In the genomic region with DNA sequence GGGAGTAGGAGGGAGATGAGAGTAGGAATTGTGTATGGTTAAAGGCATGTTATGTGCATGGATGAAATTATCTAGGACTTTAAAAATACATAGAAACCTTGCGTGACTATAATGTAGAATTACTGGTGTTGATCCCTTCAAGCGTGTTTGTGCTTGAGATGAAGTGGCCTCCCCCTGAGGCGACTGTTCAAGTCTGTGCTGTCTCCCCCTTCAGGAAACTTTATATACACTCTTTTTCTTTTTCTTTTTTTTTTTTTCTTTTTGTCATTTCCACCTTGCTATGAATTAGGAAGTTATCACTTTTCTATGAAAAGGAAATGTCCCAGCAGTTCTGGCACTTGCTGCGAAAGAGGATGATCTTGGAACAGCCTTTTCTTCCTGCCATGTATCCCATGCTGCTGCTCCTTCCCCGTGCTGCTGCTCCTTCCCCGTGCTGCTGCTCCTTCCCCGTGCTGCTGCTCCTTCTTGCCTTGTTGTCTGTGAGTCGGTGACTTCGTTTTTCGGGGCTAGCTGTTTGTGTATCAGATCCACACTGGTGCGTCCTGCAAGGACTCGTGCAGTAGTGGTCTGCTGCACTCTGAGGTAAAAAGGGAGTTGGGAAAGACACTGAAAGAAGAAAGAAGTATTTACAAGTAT, we compare ENCODE assay signal across 12 mouse cellular contexts. TPM values are rescaled to one million over a fixed set of nuclear protein-coding genes. Genes with fewer than 3 reads are reported as not detected.
DNase-seq lines count a peak whose midpoint lies in the region; ATAC-seq lines count a peak whose summit lies in the region.
"Had no signal": no experiment of that assay in that cellular context is flagged by ENCODE, and none has a peak within 500 bp of the region (broad histone marks: within the 10 kb centered on the region; RNA-seq: fewer than 3 reads in every experiment).

No protein-coding gene starts in this region.

- peak; percentile 33 for DNase-seq in adrenal gland, postnatal 14 days
- no peak for DNase-seq in adrenal gland, adult 18-20 months (ENCODE audit: low spot score in 2 of 2)
- DNase-seq in kidney, postnatal 4 days, result no peak
- DNase-seq in midbrain, embryonic 11.5 days (ENCODE audit: low spot score, missing footprints), result peak; percentile 31
- DNase-seq: cerebellum, adult 8-10 months; layer of hippocampus, postnatal 36 days had no signal

- H3K4me2 ChIP-seq in kidney, embryonic 14.5 days (replicated peaks; ENCODE audit: low read depth, low read length), result no peak overlapping the region
- H3K4me2 ChIP-seq in midbrain, embryonic 11.5 days, result no peak overlapping the region
- no peak overlapping the region for H3K4me2 ChIP-seq in midbrain, embryonic 13.5 days (replicated peaks)
- H3K4me2 ChIP-seq in stomach, embryonic 15.5 days, result no peak overlapping the region
- H3K4me2 ChIP-seq: hindbrain, embryonic 13.5 days; liver, embryonic 15.5 days had no signal

- ATAC-seq in kidney, embryonic 14.5 days (ENCODE audit: low FRiP score, low TSS enrichment), result no peak
- ATAC-seq in midbrain, embryonic 11.5 days (ENCODE audit: low FRiP score), result no peak
- no peak for ATAC-seq in midbrain, embryonic 13.5 days
- no peak for ATAC-seq in stomach, embryonic 15.5 days (ENCODE audit: insufficient read depth, low FRiP score, low read depth)
- no peak for ATAC-seq in cerebellum, adult (ENCODE audit: insufficient number of reproducible peaks, low FRiP score, low TSS enrichment)

- H3K27ac ChIP-seq in kidney, embryonic 14.5 days (ENCODE audit: low read depth, low read length), result peak overlapping the region; percentile 42; the same call in 1 of the 2 replicates
- no peak overlapping the region for H3K27ac ChIP-seq in midbrain, embryonic 11.5 days (ENCODE audit: low read depth, low read length)
- H3K27ac ChIP-seq in midbrain, embryonic 13.5 days, result no peak overlapping the region
- peak overlapping the region; percentile 55; the same call in 1 of the 2 replicates for H3K27ac ChIP-seq in stomach, embryonic 15.5 days

- H3K4me3 ChIP-seq in kidney, embryonic 14.5 days (ENCODE audit: low read length), result no peak overlapping the region
- H3K4me3 ChIP-seq in midbrain, embryonic 11.5 days (ENCODE audit: low read depth, low read length), result no peak overlapping the region
- H3K4me3 ChIP-seq in midbrain, embryonic 13.5 days (replicated peaks), result no peak overlapping the region
- no peak overlapping the region for H3K4me3 ChIP-seq in stomach, embryonic 15.5 days (replicated peaks)
- H3K4me3 ChIP-seq: hindbrain, embryonic 13.5 days; liver, embryonic 15.5 days had no signal

- WGBS in kidney, embryonic 14.5 days, result 78% methylated on average over 12 of the region's 12 CpGs
- 76% methylated on average over 12 of the region's 12 CpGs for WGBS in midbrain, embryonic 11.5 days
- 76% methylated on average over 12 of the region's 12 CpGs for WGBS in midbrain, embryonic 13.5 days
- WGBS in stomach, embryonic 15.5 days, result 75% methylated on average over 12 of the region's 12 CpGs

- no peaks in the 10 kb centered on the region for H3K36me3 ChIP-seq in kidney, embryonic 14.5 days (ENCODE audit: control insufficient read depth, insufficient read depth, low read length)
- no peaks in the 10 kb centered on the region for H3K36me3 ChIP-seq in midbrain, embryonic 11.5 days (ENCODE audit: control insufficient read depth, insufficient read depth, low read length)
- no peaks in the 10 kb centered on the region for H3K36me3 ChIP-seq in midbrain, embryonic 13.5 days
- H3K36me3 ChIP-seq in stomach, embryonic 15.5 days, result no peaks in the 10 kb centered on the region
- H3K36me3 ChIP-seq: hindbrain, embryonic 13.5 days; liver, embryonic 15.5 days had no signal

- H3K9ac ChIP-seq in kidney, embryonic 14.5 days (ENCODE audit: low read depth, low read length), result no peak overlapping the region
- H3K9ac ChIP-seq in midbrain, embryonic 11.5 days (ENCODE audit: low read length), result no peak overlapping the region
- H3K9ac ChIP-seq in midbrain, embryonic 13.5 days (replicated peaks), result no peak overlapping the region
- no peak overlapping the region for H3K9ac ChIP-seq in stomach, embryonic 15.5 days
- H3K9ac ChIP-seq: hindbrain, embryonic 13.5 days; liver, embryonic 15.5 days had no signal

- H3K4me1 ChIP-seq in kidney, embryonic 14.5 days (ENCODE audit: control insufficient read depth, insufficient read depth, low read length), result peaks cover 25% of the 10 kb centered on the region
- H3K4me1 ChIP-seq in midbrain, embryonic 11.5 days (ENCODE audit: control insufficient read depth, insufficient read depth, low read length), result peaks cover 5% of the 10 kb centered on the region; the same call in 1 of the 2 replicates
- H3K4me1 ChIP-seq in midbrain, embryonic 13.5 days (replicated peaks), result peaks cover 9% of the 10 kb centered on the region
- H3K4me1 ChIP-seq in stomach, embryonic 15.5 days, result peaks cover 37% of the 10 kb centered on the region

- H3K27me3 ChIP-seq in kidney, embryonic 14.5 days (ENCODE audit: control insufficient read depth, insufficient read depth, low read length), result no peaks in the 10 kb centered on the region
- no peaks in the 10 kb centered on the region for H3K27me3 ChIP-seq in midbrain, embryonic 11.5 days (ENCODE audit: control insufficient read depth, insufficient read depth, low read length)
- no peaks in the 10 kb centered on the region for H3K27me3 ChIP-seq in midbrain, embryonic 13.5 days
- no peaks in the 10 kb centered on the region for H3K27me3 ChIP-seq in stomach, embryonic 15.5 days (replicated peaks)
- H3K27me3 ChIP-seq: hindbrain, embryonic 13.5 days had no signal

- no peaks in the 10 kb centered on the region for H3K9me3 ChIP-seq in kidney, embryonic 14.5 days (ENCODE audit: control insufficient read depth, low read length)
- H3K9me3 ChIP-seq in midbrain, embryonic 11.5 days (ENCODE audit: control insufficient read depth, low read length), result no peaks in the 10 kb centered on the region
- H3K9me3 ChIP-seq in midbrain, embryonic 13.5 days, result no peaks in the 10 kb centered on the region; the same call in 1 of the 2 replicates
- H3K9me3 ChIP-seq in stomach, embryonic 15.5 days, result no peaks in the 10 kb centered on the region
- H3K9me3 ChIP-seq: hindbrain, embryonic 13.5 days; liver, embryonic 15.5 days had no signal

RNA-seq across cellular contexts. Expression of a gene that starts 40.0 kb away (rescaled TPM):
- total RNA-seq in adrenal gland, postnatal 14 days (2021), result 67.6 and 74.5 TPM in 2 replicates
- 10 to 100 TPM; 29.2 to 39.1 TPM for total RNA-seq in adrenal gland, adult 18-20 months (2021)
- 39.5 and 76.1 TPM in 2 replicates for polyA plus RNA-seq in kidney, embryonic 14.5 days (2014; fragmentation: Nextera tagmentation; extraction: Ambion mirVana)
- polyA plus RNA-seq in midbrain, embryonic 11.5 days (2014; fragmentation: Nextera tagmentation; extraction: Ambion mirVana), result 49.7 and 53.8 TPM in 2 replicates
- polyA plus RNA-seq in midbrain, embryonic 13.5 days (2015; fragmentation: Nextera tagmentation; extraction: Ambion mirVana), result 25.1 and 27.1 TPM in 2 replicates
- polyA plus RNA-seq in stomach, embryonic 15.5 days (2015; fragmentation: Nextera tagmentation; extraction: Ambion mirVana), result 89.0 and 96.1 TPM in 2 replicates

Comparison
In these comparisons a context has a peak if more than half of its experiments do, and no peak if none do; other contexts are left out.
1. DNase-seq: peak in adrenal gland, postnatal 14 days (single experiment) and midbrain, embryonic 11.5 days (single experiment); none in adrenal gland, adult 18-20 months (0 of 2) and kidney, postnatal 4 days (0 of 2).
2. H3K27ac ChIP-seq: peak in kidney, embryonic 14.5 days (single experiment) and stomach, embryonic 15.5 days (single experiment); none in midbrain, embryonic 11.5 days (single experiment) and midbrain, embryonic 13.5 days (single experiment).